Mouse (Mus musculus) bone marrow macrophage, adult 2 months (primary cell): ENCODE results near the gene Il5ra. TPM values are rescaled to one million over a fixed set of nuclear protein-coding genes. Genes with fewer than 3 reads are reported as not detected.

Experiments
- H3K27ac ChIP-seq: 2 replicates; pipeline ENCODE4 v1.5.1; 2012; ENCODE audit warnings: low read depth, low read length; ENCODE audit not compliant: insufficient read depth
- H3K4me1 ChIP-seq: 2 replicates; pipeline ENCODE4 v1.6.1; 2012; ENCODE audit warnings: low read length; ENCODE audit not compliant: control insufficient read depth, insufficient read depth
- H3K4me3 ChIP-seq: 2 replicates; pipeline ENCODE4 v1.5.1; 2012; ENCODE audit warnings: mild to moderate bottlenecking, low read length, moderate library complexity; ENCODE audit not compliant: insufficient read depth
- CTCF ChIP-seq: IDR thresholded peaks from 2 replicates; pipeline ENCODE4 v1.5.1; 2012; ENCODE audit warnings: low read depth, mild to moderate bottlenecking, low read length, moderate library complexity
- POLR2A ChIP-seq: IDR thresholded peaks from 2 replicates; pipeline ENCODE4 v1.6.1; 2012; ENCODE audit warnings: mild to moderate bottlenecking, low read depth, low read length, borderline replicate concordance
- polyA plus RNA-seq: library from polyadenylated mRNA; stranded (reverse); fragments of >200 nt; gene quantifications from 2 replicates; pipeline ENCODE4 v1.2.4, GENCODE M21; 2012; ENCODE audit not compliant: missing spikeins, insufficient read depth, insufficient read length

The Il5ra gene
- polyA plus RNA-seq, 1 experiment, result not detected

GRCm38 (mm10) chr6:106675581-106675980 is 73.3 kb downstream of the Il5ra start:
- no peak overlapping the region for H3K27ac ChIP-seq

GRCm38 (mm10) chr6:106663780-106664651 is 84.8 kb downstream of the Il5ra start:
- H3K27ac ChIP-seq, result no peak overlapping the region
- H3K4me3 ChIP-seq, result no peak overlapping the region
- TF ChIP-seq POLR2A (no peak), CTCF (no peak)

More at GRCm38 (mm10) chr6:106675581-106675980, 73.3 kb downstream of the Il5ra start:
- H3K4me1 ChIP-seq, result no peaks in the 10 kb centered on the region
- no peak overlapping the region for H3K4me3 ChIP-seq
- TF ChIP-seq POLR2A (no peak), CTCF (no peak)

More at GRCm38 (mm10) chr6:106663780-106664651, 84.8 kb downstream of the Il5ra start:
- H3K4me1 ChIP-seq, result no peaks in the 10 kb centered on the region

Other genes starting within 250 kb of the Il5ra start
- gene Trnt1, start 20.1 kb upstream of the Il5ra start, polyA plus RNA-seq, result 22.1 and 24.9 TPM in 2 replicates
- gene Crbn, start 51.0 kb upstream of the Il5ra start, polyA plus RNA-seq, result 36.6 and 43.2 TPM in 2 replicates